Mouse (Mus musculus) spleen, postnatal 14 days (tissue): Measurements from ENCODE around the gene Gid8.
A peak's percentile ranks its signal among the peaks of the same experiment; 100 is the strongest.

Source experiments
- DNase-seq, 2 experiments: peaks; one replicate each; pipeline ENCODE4 v3.0.0; 2021 to 2022; ENCODE audit warnings: low spot score in 2 of 2

Gene Gid8

GRCm38 (mm10) chr2:180709923-180710272 lies at the start of gene Gid8, which contains the start of gene Dido1:
Gid8 (plus strand) TSS chr2:180710117.
Dido1 (minus strand) TSS chr2:180709999.
- DNase-seq = peak; percentile 89 to 93

GRCm38 (mm10) chr2:180660521-180660920 lies 49.4 kb upstream of the Gid8 start:
- DNase-seq = no peak

- no peak for DNase-seq
Observed at GRCm38 (mm10) chr2:180662008-180662407, 47.9 kb upstream of the Gid8 start.

DNA sequence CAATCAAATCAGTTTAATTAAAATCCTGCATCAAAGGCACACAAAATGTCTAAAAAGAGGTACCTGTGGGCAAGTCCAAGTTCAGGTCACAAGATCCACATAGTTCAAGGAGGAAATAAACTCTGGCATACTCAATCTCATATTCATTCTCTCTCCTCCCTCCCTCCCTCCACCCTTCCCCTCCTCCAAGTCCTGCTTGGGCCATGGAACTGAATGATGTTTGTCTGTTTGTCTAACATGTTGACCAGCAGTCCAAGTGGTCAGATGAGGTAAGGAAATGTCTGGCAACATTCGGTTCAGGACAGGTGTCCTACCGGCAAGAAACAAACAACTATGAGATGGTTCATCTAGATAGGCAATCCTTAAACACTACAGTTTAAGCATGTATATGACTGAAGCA lies 33.2 kb upstream of the Gid8 start:
- no peak for DNase-seq

GRCm38 (mm10) chr2:180678609-180679140 lies 31.2 kb upstream of the Gid8 start:
- peak; percentile 35 to 66 for DNase-seq

- DNase-seq = no peak
Observed at GRCm38 (mm10) chr2:180681225-180681624, 28.7 kb upstream of the Gid8 start.

GRCm38 (mm10) chr2:180683524-180683923 lies 26.4 kb upstream of the Gid8 start:
- no peak for DNase-seq

GRCm38 (mm10) chr2:180684031-180684430 lies 25.9 kb upstream of the Gid8 start:
- DNase-seq = no peak

- no peak for DNase-seq
Observed at GRCm38 (mm10) chr2:180689841-180690240, 20.1 kb upstream of the Gid8 start.

DNA sequence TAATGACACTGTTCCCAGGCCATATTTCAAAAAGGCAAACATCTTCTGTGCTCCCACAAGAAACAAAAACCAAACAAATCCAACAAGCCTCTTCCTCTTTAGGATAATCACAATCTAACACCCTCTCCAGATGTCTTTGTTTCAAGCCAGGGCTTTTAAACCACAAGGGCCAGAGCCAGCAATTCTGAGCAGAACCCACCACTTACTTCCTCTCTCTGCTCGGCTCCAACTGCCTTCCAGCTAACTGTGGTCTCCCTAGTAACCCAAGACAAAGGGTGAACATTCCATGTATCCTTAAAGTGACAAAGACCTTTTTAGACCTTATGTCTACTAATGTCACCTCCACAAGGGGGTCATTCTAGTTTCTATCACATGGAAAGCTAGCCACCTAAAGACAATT lies 17.3 kb upstream of the Gid8 start:
- DNase-seq = no peak

- DNase-seq = no peak
Observed at GRCm38 (mm10) chr2:180695176-180695575, 14.7 kb upstream of the Gid8 start.

- no peak for DNase-seq
Observed at GRCm38 (mm10) chr2:180700457-180700856, 9.5 kb upstream of the Gid8 start.

GRCm38 (mm10) chr2:180701053-180701766 lies 8.7 kb upstream of the Gid8 start:
- no peak for DNase-seq

- peak; percentile 84 to 86 for DNase-seq
Observed at GRCm38 (mm10) chr2:180701767-180702621, 7.9 kb upstream of the Gid8 start.

GRCm38 (mm10) chr2:180702701-180703149 lies 7.2 kb upstream of the Gid8 start:
- no peak for DNase-seq

DNA sequence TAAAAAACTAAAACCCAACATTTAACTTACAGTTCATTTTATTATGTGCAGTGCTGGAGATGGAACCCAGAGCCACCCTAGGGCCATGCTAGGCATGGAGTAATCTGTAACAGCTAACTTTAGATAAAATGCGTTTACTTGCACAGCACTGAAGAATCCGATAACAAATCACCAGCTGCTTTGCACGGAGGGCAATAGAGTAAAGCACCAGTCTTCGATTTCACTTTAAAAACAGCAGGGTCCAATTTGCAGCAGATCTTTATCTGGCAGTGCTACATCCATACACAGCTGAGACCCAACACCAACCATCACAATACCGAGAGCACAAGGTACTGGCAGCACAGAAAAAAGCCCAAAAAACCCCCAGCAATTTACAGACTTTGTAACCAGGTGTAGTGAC lies 6.7 kb upstream of the Gid8 start:
- DNase-seq = no peak

- no peak for DNase-seq
Observed at GRCm38 (mm10) chr2:180703645-180704359, 6.1 kb upstream of the Gid8 start.

DNA sequence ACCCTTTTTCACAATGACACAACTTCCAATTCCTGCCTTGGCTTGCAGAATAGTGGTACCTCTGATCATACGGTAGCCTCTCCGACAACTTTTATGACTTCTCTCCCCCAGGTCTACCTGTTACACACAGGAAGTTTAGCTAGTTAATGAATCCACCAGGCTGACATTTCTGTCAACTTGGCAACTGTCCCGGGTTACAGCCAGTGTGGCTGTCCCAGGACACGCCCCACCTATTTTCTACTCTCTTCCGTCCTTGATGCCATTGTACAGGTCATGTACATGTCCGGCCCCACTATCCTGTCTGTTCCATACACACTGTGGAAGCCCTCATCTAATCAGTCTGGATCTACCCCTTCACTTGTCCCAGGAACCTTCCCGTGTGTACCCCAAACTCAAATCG lies 5.3 kb upstream of the Gid8 start:
- no peak for DNase-seq

- no peak for DNase-seq
Observed at GRCm38 (mm10) chr2:180705066-180705465, 4.9 kb upstream of the Gid8 start.

DNA sequence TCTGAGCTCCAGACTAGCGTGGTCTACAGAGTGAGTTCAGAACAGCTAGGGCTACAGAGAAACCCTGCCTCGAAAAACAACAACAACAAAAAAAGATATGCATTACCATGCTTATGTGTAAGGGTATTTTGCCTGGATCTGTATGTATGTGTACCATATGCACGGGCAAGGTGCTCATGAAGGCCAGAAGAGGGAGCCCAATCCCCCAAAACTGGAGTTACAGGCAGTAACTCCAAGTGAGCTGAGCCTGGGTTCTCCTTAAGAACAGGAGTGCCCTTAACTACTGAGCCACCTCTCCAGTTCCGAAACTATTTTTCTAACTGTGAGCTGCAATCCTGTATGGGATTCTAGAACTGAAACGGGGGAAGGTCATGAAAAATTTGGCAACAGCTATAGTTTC lies 3.9 kb upstream of the Gid8 start:
- no peak for DNase-seq

- DNase-seq = no peak
Observed at GRCm38 (mm10) chr2:180709023-180709922, 644 bp upstream of the Gid8 start.
